Mouse (Mus musculus): ENCODE results near the gene Nlgn1. TPM values are rescaled to one million over a fixed set of nuclear protein-coding genes. Genes with fewer than 3 reads are reported as not detected.

Nlgn1 gene
- total RNA-seq, 4 experiments from 2014 or later: 98.5 to 112 (median 106) TPM

DNA sequence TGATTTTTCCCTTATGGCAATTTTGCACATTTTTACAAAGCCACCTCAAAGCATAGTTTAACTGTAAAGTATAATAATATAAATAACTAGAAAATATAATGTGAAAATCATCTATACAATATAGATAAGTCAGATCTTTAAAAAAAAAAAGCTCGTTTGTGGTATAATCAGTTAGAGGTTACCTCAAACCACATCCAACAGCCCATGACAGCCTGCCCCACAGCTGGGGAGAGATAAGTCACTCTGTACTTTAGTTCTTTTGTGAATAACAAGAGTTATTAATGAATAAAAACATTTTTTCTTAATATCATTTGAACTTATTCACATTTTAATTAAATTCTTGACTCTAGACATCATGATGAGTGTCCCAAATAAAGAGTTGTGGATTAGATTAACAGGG is 130.8 kb downstream of the Nlgn1 start:
- no peak for DNase-seq (ENCODE audit: low spot score in 2 of 2)

GRCm38 (mm10) chr3:26194970-26195369 is 137.3 kb downstream of the Nlgn1 start:
- no peak for DNase-seq (ENCODE audit: low spot score in 2 of 2)

DNA sequence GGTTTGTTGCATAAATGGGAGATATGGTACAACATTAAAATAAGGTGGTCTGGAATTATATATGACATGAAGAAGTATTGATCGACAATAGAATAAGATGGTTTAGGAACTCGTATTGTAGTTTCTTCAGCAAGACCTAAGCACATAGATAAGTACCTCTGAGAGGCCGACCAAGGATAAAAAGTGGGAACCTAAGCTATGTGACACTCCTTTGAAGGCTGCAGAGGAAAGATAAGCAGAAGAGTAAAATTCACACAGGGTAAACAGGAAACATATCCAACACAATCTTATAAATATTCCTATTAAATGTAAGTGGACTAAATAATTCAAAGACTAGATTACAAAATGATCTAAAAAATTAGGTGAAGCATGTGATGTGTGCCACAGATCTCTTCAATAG is 151.2 kb downstream of the Nlgn1 start:
- DNase-seq (ENCODE audit: low spot score in 2 of 2): no peak

GRCm38 (mm10) chr3:26175371-26175770 is 156.9 kb downstream of the Nlgn1 start:
- DNase-seq (ENCODE audit: low spot score in 2 of 2): no peak

GRCm38 (mm10) chr3:26174257-26174656 is 158.0 kb downstream of the Nlgn1 start:
- no peak for DNase-seq (ENCODE audit: low spot score in 2 of 2)

GRCm38 (mm10) chr3:26173613-26174012 is 158.6 kb downstream of the Nlgn1 start:
- no peak for DNase-seq (ENCODE audit: low spot score in 2 of 2)

GRCm38 (mm10) chr3:26166711-26167110 is 165.5 kb downstream of the Nlgn1 start:
- no peak for DNase-seq (ENCODE audit: low spot score in 2 of 2)

DNA sequence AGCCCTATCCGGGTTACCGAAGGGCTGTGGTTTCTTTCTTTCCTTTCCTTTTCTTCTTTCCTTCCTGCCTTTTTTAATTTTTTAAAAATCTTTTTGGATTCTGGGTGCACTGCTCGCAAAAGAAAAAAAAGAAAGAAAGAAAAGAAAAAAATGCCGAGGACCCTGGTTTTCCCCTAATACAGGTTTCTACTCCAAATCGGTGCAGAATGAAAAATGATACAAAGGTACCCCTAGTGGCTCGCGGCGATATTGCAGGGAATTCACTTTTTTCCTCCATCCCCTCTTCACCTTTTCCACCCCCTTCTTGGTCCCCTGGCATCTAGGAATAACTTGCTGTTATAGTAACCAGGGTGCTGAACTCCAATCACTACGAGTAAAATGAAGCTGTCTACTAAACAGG is 178.5 kb downstream of the Nlgn1 start:
- peak in 1 of 2 experiments; percentile 80 for DNase-seq (ENCODE audit: low spot score in 2 of 2)

GRCm38 (mm10) chr3:26153036-26153741 is 179.1 kb downstream of the Nlgn1 start:
- peak in 1 of 2 experiments; percentile 44 for DNase-seq (ENCODE audit: low spot score in 2 of 2)

DNA sequence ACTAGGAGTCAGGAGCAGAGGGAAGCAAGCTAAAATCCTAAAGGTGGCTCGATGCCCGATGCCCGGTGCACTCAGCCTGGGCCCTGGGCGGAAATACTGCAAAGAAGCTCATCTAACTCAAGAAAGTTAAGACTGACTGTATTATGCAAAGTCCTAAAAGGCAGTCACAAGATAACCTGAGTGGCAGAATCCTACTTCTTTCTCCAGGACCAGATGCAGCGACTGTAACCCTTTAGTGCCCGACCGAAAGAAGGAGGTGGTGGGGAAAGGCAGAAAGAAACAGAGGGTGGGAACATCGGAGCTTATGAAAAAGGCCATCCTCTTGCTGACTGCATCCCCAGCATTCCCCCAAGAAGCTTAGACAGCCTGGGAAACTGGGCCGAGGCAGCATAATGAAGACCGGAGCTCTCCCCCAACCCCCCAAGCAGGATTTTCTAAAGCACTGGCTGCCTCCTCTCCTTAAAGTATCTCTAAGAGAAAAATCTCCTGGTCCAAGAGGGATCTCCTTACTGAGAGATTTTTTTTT is 179.7 kb downstream of the Nlgn1 start:
- peak; percentile 15 to 37 for DNase-seq (ENCODE audit: low spot score in 2 of 2)

- DNase-seq (ENCODE audit: low spot score in 2 of 2): no peak
Measured at GRCm38 (mm10) chr3:26151351-26152020, 180.8 kb downstream of the Nlgn1 start.

GRCm38 (mm10) chr3:26146174-26146573 is 186.1 kb downstream of the Nlgn1 start:
- DNase-seq (ENCODE audit: low spot score in 2 of 2): no peak

DNA sequence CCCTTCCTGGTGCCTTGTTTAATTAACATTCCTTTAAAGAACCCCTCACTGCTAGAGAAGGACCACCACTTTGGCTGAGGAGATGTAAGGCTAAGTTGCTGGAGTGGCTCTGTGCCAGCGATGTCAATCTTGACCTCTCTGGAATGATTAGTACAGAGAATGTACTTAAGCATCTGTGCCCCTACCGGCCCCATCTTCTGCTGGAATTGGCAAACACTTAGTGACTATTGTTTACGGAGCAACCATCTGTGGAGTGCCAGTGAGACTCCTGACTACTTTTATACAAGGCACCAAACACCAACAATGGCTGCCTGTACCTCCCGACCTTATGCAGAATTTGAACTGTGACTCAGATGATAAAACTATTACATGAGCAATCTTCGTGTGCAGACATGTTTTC is 186.8 kb downstream of the Nlgn1 start:
- no peak for DNase-seq (ENCODE audit: low spot score in 2 of 2)

DNA sequence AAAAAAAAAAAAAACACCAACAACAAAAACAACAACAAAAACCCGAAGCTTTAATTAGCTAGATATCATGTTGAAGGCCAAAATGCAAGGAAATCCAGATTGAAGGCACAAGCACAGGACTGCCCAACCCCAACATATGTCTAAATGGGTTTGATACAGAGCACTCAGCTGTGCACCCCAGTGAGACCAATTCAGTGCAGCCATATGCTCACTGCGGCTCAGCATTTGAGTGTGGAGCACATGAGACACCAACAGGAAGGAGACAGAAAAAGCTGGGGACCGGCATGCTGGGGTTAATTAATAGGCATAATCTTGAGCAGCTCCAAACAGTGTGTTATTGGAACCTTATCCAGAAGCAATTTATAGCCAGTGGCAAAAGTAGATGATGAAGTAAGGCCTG is 190.7 kb downstream of the Nlgn1 start:
- no peak for DNase-seq (ENCODE audit: low spot score in 2 of 2)

DNA sequence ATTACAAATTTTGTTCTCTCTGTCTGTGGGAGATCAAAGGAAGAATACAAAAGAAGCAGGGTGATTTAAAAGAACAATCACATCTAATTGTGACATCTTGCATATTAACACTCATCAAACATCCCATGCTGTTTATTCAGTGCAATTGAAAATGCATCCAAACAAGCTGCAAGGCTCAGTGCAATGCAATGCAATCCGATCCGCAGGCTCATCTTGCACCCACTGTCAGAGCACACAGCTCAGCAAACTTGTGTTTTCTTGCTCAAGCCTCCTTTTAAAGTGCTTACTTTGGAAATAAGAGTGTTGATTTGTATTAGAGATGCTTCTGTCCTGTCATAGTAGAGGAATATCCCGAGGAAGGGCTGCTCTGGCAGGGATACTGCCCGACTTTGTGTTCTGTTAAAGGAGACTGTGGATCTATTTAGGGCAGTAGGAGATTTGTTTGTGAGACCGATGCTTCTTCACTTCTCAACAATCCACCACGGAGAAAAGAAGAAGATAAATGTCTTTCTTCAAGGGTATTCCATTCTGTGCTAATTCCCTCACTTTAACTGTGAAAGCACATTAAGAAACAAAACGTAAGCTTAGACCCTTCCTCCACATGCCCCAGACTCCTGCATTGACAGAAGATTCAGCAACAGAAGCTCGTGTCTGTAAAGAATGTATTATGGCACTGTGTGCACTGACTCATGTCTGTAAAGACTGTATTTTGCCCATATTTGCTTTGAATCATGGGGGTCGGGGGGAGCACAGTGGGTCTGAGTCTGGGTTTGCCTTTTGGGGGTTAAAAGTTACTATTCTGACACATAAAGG is 197.2 kb downstream of the Nlgn1 start:
- no peak for DNase-seq (ENCODE audit: low spot score in 2 of 2)

DNA sequence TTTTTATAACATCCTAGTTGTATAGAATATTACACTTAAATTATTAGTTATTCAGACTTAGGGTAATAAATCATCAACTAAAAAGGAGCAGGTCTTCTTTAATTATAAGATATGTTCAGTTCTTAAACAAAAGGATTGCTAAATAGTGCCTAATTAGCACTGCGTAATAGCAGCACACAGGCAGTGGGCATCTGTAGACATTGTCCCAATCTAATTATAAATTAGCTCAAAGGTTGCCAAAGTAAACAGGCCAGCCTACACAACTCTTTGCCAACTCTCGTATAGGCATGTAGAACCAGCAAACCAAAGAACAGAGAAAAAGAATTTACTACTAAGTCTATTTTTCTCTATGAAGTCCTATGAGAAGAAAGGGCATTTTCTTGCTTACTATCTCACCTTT is 201.3 kb downstream of the Nlgn1 start:
- no peak for DNase-seq (ENCODE audit: low spot score in 2 of 2)

DNA sequence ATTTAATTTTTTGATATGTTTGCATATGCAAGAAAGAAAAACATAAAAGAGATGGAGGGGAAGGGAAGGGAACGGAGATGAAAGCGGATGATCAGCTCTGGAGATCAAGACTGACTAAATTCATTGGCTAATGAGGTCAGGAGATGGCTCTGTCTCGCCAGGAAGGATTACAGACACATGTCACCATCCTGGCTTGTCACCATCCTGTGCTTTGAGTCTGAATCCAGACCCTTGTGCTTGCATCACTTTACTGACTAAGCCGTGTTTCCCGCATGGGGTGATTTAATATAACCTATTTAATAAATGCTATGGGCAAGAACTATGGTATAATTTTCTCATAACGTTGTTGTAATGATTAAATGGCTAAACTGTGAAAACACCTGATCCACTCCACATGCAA is 202.8 kb downstream of the Nlgn1 start:
- no peak for DNase-seq (ENCODE audit: low spot score in 2 of 2)

- no peak for DNase-seq (ENCODE audit: low spot score in 2 of 2)
Measured at GRCm38 (mm10) chr3:26117071-26117470, 215.2 kb downstream of the Nlgn1 start.

GRCm38 (mm10) chr3:26106361-26106760 is 225.9 kb downstream of the Nlgn1 start:
- no peak for DNase-seq (ENCODE audit: low spot score in 2 of 2)

GRCm38 (mm10) chr3:26105528-26105927 is 226.7 kb downstream of the Nlgn1 start:
- no peak for DNase-seq (ENCODE audit: low spot score in 2 of 2)

DNA sequence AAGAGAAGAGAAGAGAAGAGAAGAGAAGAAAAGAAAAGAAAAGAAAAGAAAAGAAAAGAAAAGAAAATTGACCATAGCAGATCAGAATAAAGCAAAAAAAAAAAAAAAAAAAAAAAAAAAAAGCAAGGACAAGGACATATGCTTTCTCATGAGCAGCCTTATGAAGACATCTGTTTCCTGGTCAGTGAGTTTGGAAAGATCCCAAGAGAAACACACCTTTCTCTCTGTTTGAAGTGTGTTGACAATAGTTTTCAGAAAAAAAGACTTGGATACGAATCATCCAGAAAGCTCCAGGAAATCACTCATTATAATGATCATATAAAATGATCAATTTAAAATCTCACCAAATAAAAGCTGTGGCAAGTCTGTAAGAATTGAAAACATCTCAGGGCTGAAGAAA is 230.0 kb downstream of the Nlgn1 start:
- DNase-seq (ENCODE audit: low spot score in 2 of 2): no peak

- DNase-seq (ENCODE audit: low spot score in 2 of 2): no peak
Measured at GRCm38 (mm10) chr3:26095551-26095950, 236.7 kb downstream of the Nlgn1 start.
